Mouse (Mus musculus) inflammation-experienced regulatory T-cells, adult 6 months (primary cell): ENCODE measurements around the gene Dhx57. TPM values are rescaled to one million over a fixed set of nuclear protein-coding genes. Genes with fewer than 3 reads are reported as not detected.
A peak's percentile ranks its signal among the peaks of the same experiment; 100 is the strongest.
"Not testable (repeated sequence)": the region's sequence is repeated elsewhere in the genome, so short reads cannot be mapped to it uniquely, and the experiment has no call there.

ENCODE experiments used
- ATAC-seq: one replicate; pipeline ENCODE4 v1.8.0; 2017
- polyA plus RNA-seq, 3 experiments: library from polyadenylated mRNA; unstranded; fragments of 100-300 nt; shearing (Covaris generic); gene quantifications; one replicate each; pipeline ENCODE4 v1.2.1; 2017

Dhx57 gene
- polyA plus RNA-seq: 10 to 100 TPM in 1 of 3 experiments, 1 to 10 TPM in 2; 7.1 to 10.5 (median 7.7) TPM

GRCm38 (mm10) chr17:80290074-80290657 is at the start of gene Dhx57, which contains the start of gene Morn2:
Gene Dhx57 (minus strand): TSS chr17:80290476.
Gene Morn2 (plus strand): TSS chr17:80290203.
- peak; percentile 93 for ATAC-seq

- ATAC-seq: peak; percentile 41
Observed at GRCm38 (mm10) chr17:80332386-80332785, 42.1 kb upstream of the Dhx57 start.

GRCm38 (mm10) chr17:80326431-80326830 is 36.2 kb upstream of the Dhx57 start:
- ATAC-seq: no peak

- ATAC-seq: no peak
Observed at GRCm38 (mm10) chr17:80325456-80325855, 35.2 kb upstream of the Dhx57 start.

GRCm38 (mm10) chr17:80324521-80324920 is 34.2 kb upstream of the Dhx57 start:
- no peak for ATAC-seq

GRCm38 (mm10) chr17:80323658-80324057 is 33.4 kb upstream of the Dhx57 start:
- peak; percentile 96 for ATAC-seq

GRCm38 (mm10) chr17:80323015-80323414 is 32.7 kb upstream of the Dhx57 start:
- ATAC-seq: peak; percentile 30

- ATAC-seq: no peak
Observed at GRCm38 (mm10) chr17:80322228-80322627, 32.0 kb upstream of the Dhx57 start.

- no peak for ATAC-seq
Observed at GRCm38 (mm10) chr17:80312405-80312804, 22.1 kb upstream of the Dhx57 start.

- no peak for ATAC-seq
Observed at GRCm38 (mm10) chr17:80311761-80312160, 21.5 kb upstream of the Dhx57 start.

- ATAC-seq: no peak
Observed at GRCm38 (mm10) chr17:80307251-80307650, 17.0 kb upstream of the Dhx57 start, which contains the start of gene Arhgef33. Gene Arhgef33 (plus strand): TSS chr17:80307407.

GRCm38 (mm10) chr17:80298844-80299243 is 8.6 kb upstream of the Dhx57 start:
- ATAC-seq: no peak

- ATAC-seq: no peak
Observed at GRCm38 (mm10) chr17:80295258-80295657, 5.0 kb upstream of the Dhx57 start.

GRCm38 (mm10) chr17:80291148-80291547 is 872 bp upstream of the Dhx57 start:
- ATAC-seq: peak; percentile 10

- peak; percentile 64 for ATAC-seq
Observed at GRCm38 (mm10) chr17:80289280-80290073, 799 bp downstream of the Dhx57 start.

GRCm38 (mm10) chr17:80288012-80288411 is 2.3 kb downstream of the Dhx57 start:
- ATAC-seq: no peak

- no peak for ATAC-seq
Observed at GRCm38 (mm10) chr17:80284446-80284845, 5.8 kb downstream of the Dhx57 start.

- no peak for ATAC-seq
Observed at GRCm38 (mm10) chr17:80279340-80280070, 10.8 kb downstream of the Dhx57 start.

GRCm38 (mm10) chr17:80278255-80278654 is 12.0 kb downstream of the Dhx57 start:
- no peak for ATAC-seq

GRCm38 (mm10) chr17:80270622-80271021 is 19.7 kb downstream of the Dhx57 start:
- ATAC-seq: not testable (repeated sequence)

- no peak for ATAC-seq
Observed at GRCm38 (mm10) chr17:80268151-80268550, 22.1 kb downstream of the Dhx57 start.

- ATAC-seq: no peak
Observed at GRCm38 (mm10) chr17:80267065-80267464, 23.2 kb downstream of the Dhx57 start.

GRCm38 (mm10) chr17:80255208-80255607 is 35.1 kb downstream of the Dhx57 start:
- no peak for ATAC-seq
